Mouse (Mus musculus) kidney, postnatal 4 days (tissue): ENCODE measurements at regions not wholly inside any gene's neighbourhood (a gene's known extent, or its start where the extent isn't known, plus 50 kb on each side); places are given as distances from the start of the nearest gene placed in this dataset.

Source experiments
- DNase-seq, 2 experiments: peaks; one replicate each; pipeline ENCODE4 v3.0.0; 2021; ENCODE audit warnings: mixed read lengths in 2 of 2

GRCm38 (mm10) chr11:19835221-19835745 lies 88.9 kb upstream of the Spred2 start:
- peak in 1 of 2 experiments; percentile 50 for DNase-seq

GRCm38 (mm10) chr11:19838932-19839331 lies 85.2 kb upstream of the Spred2 start:
- peak in 1 of 2 experiments; percentile 21 for DNase-seq

GRCm38 (mm10) chr11:19843084-19843483 lies 81.1 kb upstream of the Spred2 start:
- no peak for DNase-seq

- no peak for DNase-seq
Measured at GRCm38 (mm10) chr11:19847910-19848309, 76.3 kb upstream of the Spred2 start.

GRCm38 (mm10) chr11:19848412-19848811 lies 75.8 kb upstream of the Spred2 start:
- no peak for DNase-seq

- peak; percentile 7 to 20 for DNase-seq
Measured at GRCm38 (mm10) chr11:19849347-19849811, 74.8 kb upstream of the Spred2 start.

- no peak for DNase-seq
Measured at GRCm38 (mm10) chr11:19849844-19850420, 74.2 kb upstream of the Spred2 start.

- peak in 1 of 2 experiments; percentile 11 for DNase-seq
Measured at GRCm38 (mm10) chr11:19851022-19851615, 73.1 kb upstream of the Spred2 start.

GRCm38 (mm10) chr11:19861596-19861995 lies 62.6 kb upstream of the Spred2 start:
- no peak for DNase-seq

GRCm38 (mm10) chr11:19863327-19863726 lies 60.8 kb upstream of the Spred2 start:
- DNase-seq: no peak

- DNase-seq: no peak
Measured at GRCm38 (mm10) chr11:19866262-19866661, 57.9 kb upstream of the Spred2 start.

GRCm38 (mm10) chr11:19869671-19870070 lies 54.5 kb upstream of the Spred2 start:
- DNase-seq: no peak

- no peak for DNase-seq
Measured at GRCm38 (mm10) chr11:19870136-19870535, 54.0 kb upstream of the Spred2 start.

- DNase-seq: no peak
Measured at GRCm38 (mm10) chr11:19873796-19874195, 50.4 kb upstream of the Spred2 start.
